Mouse (Mus musculus) midbrain, embryonic 13.5 days (tissue): ENCODE results near the gene Olfr976. TPM values are rescaled to one million over a fixed set of nuclear protein-coding genes. Genes with fewer than 3 reads are reported as not detected.

Experiments used
- polyA plus RNA-seq: library from polyadenylated mRNA; unstranded; fragments of >200 nt; fragmentation: Nextera tagmentation; extraction: Ambion mirVana; gene quantifications from 2 replicates; pipeline ENCODE4 v1.2.1, GENCODE M21; 2015

Olfr976 gene
- polyA plus RNA-seq, 1 experiment from 2014 or later: not detected

Other genes starting within 250 kb of the Olfr976 start
- gene Olfr965, start 249.8 kb downstream of the Olfr976 start, polyA plus RNA-seq: not detected in 2 replicates
- gene Olfr150, start 230.2 kb downstream of the Olfr976 start, polyA plus RNA-seq: not detected in 2 replicates
- not detected in 2 replicates for gene Olfr967, start 214.9 kb downstream of the Olfr976 start, polyA plus RNA-seq
- not detected in 2 replicates for gene Olfr968, start 177.9 kb downstream of the Olfr976 start, polyA plus RNA-seq
- not detected in 2 replicates for gene Olfr969, start 170.2 kb downstream of the Olfr976 start, polyA plus RNA-seq
- gene Olfr970, start 152.3 kb downstream of the Olfr976 start, polyA plus RNA-seq: not detected in 2 replicates
- gene Olfr971, start 124.3 kb downstream of the Olfr976 start, polyA plus RNA-seq: not detected in 2 replicates
- gene Olfr972, start 94.7 kb downstream of the Olfr976 start, polyA plus RNA-seq: not detected in 2 replicates
- not detected in 2 replicates for gene Olfr229, start 53.8 kb downstream of the Olfr976 start, polyA plus RNA-seq
- gene Olfr974, start 23.6 kb downstream of the Olfr976 start, polyA plus RNA-seq: not detected in 2 replicates
- gene Olfr975, start 9.1 kb downstream of the Olfr976 start, polyA plus RNA-seq: 0.05 TPM in 1 of 2 replicates, not detected in the other
- not detected in 2 replicates for gene Olfr978, start 31.0 kb upstream of the Olfr976 start, polyA plus RNA-seq
- not detected in 2 replicates for gene Olfr979, start 42.3 kb upstream of the Olfr976 start, polyA plus RNA-seq
- gene Olfr980, start 48.4 kb upstream of the Olfr976 start, polyA plus RNA-seq: not detected in 2 replicates
- gene Olfr981, start 60.3 kb upstream of the Olfr976 start, polyA plus RNA-seq: not detected in 2 replicates
- not detected in 2 replicates for gene Olfr982, start 112.7 kb upstream of the Olfr976 start, polyA plus RNA-seq
- not detected in 2 replicates for gene Olfr983, start 132.5 kb upstream of the Olfr976 start, polyA plus RNA-seq
- gene Olfr984, start 153.1 kb upstream of the Olfr976 start, polyA plus RNA-seq: not detected in 2 replicates
- gene Olfr985, start 169.1 kb upstream of the Olfr976 start, polyA plus RNA-seq: not detected in 2 replicates
- not detected in 2 replicates for gene Tmem225, start 187.0 kb upstream of the Olfr976 start, polyA plus RNA-seq
- gene Olfr986, start 219.8 kb upstream of the Olfr976 start, polyA plus RNA-seq: 0.08 TPM in 1 of 2 replicates, not detected in the other
- 9.5 and 9.6 TPM in 2 replicates for gene Zfp202, start 231.2 kb upstream of the Olfr976 start, polyA plus RNA-seq